Mouse (Mus musculus) embryo, embryonic 9.5 days (tissue): ENCODE results near the gene Dip2a.
A peak's percentile ranks its signal among the peaks of the same experiment; 100 is the strongest.

Experiments
- DNase-seq: peaks from one replicate; pipeline ENCODE4 v3.0.0-alpha.2; 2017; ENCODE audit errors: extremely low spot score

The Dip2a gene

DNA sequence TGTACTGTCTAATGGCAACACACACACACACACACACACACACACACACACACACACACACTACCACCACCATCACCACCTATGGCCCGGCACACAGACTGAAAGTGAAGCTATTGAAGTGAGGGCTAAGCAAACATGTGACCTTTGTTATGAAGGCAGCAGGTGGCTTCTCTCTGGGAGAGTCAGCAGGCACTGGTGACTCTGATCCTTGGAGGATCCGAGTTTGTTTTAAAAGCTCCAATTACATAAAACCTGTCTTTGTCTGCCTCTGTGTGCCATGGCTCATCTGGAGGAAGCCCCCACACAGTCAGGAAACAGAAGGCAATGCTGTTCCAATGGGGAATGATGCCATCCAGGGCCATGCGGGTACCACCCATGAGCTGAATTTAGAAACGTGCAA is 98.5 kb downstream of the Dip2a start:
- DNase-seq = no peak

DNA sequence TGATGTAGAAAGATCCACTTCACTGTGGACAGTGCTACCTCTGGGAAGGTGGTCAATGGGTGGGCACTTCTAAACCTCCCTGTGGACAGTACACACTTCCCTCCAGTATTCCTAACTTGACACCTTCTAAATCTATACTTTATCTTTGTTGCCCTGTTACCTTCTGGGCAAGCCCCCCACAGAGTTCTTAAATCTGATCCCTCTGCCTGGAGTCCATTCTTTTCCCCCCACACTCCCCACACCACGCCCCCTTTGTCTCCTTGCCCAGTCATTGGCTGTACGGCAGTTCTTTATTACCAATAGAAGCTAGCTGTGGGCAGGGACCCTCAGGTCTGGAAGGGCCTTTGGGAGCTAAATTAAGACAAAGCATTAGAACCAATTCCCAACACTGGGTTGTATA is 100.0 kb downstream of the Dip2a start:
- no peak for DNase-seq

DNA sequence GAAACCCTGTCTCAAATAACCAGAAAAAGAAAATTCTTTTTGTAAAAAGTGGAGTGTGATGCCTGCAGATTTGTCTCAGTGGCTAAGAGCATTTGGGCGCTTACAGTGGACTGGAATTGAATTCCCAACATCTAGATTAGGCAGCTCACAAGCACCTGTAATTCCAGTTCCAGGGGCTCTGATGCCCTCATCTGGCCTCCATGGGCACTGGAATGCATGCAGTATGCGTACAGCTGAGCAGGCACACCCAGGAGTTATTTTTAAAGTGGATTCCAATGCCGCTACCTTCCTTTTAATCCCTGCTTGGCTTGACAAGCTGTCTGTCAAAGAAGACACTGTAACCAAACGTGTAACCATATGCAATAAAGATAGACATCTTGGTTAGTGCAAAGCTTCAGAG is 105.7 kb downstream of the Dip2a start:
- DNase-seq = no peak

DNA sequence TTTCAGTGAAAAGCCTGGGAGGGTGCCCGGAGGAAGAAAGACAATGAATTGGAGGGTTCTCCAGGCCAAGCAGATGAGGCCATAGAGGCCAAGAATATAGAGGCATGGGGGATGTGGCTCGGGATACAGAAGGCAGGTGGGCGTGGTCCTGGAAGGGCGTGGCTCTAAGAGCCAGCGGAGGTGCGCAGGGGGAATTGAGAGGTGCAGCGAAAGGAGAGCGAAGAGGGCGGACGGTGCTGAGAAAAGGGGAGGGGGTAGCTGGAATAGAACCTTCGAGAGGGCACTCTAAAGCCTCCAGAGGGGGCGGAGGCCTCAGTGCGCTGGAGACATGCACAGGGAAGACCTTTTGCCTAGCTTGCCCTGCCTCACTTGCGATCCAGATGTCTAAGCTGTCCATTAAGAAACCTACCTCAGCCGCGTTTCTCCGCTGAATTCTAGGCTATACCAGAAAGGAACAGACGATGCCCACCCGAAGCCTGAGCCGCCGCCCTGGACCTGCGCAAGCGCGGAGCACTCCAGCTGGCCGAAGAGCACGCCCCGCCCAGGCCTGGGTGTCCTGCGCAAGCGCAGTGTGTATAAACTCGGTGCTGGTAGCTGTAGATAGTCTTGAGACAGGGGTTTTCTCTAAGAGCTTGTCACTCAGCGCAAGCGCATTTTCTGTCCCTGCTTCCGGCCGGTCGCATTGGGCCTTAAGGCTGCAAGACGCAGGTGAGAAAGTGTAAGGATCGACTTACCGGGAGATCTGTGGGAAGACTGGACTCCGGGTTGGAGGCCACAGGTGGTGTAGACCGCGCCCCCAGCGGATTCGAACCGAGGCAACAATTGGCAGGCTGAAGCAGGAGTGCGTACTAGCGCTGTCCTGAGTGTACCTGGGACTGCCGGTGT is 107.5 kb downstream of the Dip2a start, which contains the start of gene Prmt2:
Prmt2 (minus strand) TSS at position 525 of the 885 bp plus-strand sequence.
- DNase-seq = peak; percentile 91

DNA sequence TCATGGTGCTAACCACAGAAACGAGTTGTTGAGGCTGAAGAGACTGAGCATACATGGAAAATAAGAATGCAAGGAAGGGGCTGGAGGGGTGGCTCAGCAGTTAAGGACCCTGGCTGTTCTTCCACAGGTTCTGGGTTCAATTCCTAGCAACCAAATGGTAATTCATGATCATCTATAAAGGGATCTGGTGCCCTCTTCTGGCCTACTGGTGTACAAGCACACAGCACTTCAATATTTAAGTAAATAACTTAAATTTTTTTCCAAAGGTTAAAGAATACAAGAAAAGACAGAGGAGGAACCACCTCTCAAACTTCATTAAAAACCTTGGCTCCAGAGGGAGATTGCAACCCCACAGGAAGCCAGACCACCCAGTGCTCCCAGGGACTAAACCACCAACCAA is 115.5 kb downstream of the Dip2a start:
- no peak for DNase-seq

DNA sequence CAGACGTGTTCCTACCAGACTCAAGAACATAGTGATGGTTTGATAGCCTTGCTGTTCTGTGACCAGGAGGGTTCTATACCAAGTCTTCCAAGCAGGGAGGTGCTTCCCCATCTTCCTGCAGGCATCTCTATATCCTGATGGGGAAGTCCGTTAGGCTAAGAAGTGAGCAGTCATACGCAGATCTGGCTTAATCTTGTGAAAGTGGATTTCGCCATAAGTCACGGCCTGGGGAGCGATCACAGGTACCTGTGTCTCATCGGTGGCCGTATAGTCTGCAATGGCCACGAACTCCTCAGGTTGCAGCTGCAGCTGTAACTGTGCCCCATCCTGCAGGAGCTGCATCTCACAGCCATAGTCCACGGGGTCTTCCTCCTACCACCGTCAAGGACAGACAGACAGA is 119.1 kb downstream of the Dip2a start:
- no peak for DNase-seq

DNA sequence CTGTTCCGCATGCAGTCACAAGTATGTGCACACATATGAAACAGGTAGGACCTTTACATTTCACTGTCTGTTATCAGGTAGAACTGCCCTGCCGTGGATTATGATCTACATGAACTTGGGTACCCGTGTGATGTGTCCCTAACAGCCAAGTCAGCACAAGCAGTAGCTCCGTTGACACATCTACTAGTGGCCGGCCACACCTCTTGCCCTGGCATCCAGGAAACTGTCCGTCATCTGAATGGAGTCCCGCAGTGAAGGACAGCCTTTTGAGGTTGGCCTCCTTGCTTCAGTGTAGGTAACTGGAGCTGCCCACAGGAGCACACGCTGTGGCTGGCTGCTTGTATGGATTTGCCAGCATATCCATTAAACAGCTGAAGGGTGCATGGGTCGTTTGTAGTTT is 126.9 kb downstream of the Dip2a start:
- no peak for DNase-seq

DNA sequence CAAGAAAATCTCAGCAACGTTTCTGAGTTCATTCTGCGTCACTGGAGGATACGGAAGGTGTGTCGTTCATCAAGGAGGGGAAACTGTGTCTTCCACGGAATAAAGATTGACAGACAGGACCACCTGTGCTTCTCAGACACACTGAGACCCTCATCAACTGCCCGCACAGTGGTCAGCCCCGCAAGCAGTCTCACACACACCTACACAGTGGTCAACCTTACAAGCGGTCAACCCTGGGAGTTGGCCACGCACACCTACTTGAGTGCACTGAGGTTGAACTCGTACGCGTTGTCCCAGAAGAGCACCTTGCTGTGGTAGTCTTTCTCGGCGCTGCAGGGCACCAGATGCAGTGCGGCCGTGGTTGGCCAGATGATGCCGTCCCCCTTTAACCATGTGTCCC is 128.0 kb downstream of the Dip2a start:
- no peak for DNase-seq

DNA sequence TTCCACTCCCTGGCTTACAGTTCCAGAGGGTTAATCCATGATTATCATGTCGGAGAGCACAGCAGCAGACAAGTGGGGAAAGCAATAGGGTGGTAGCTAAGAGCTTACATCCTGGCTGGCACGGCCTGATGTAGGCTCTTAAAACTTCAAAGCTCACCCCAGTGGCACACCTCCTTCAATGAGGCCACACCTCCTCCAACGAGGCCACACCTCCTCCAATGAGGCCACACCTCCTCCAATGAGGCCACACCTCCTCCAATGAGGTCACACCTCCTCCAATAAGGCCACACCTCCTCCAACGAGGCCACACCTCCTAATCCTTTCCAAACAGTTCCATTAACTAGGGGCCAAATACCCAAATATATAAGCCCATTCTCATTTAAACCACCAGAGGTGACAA is 130.9 kb downstream of the Dip2a start:
- DNase-seq = no peak

DNA sequence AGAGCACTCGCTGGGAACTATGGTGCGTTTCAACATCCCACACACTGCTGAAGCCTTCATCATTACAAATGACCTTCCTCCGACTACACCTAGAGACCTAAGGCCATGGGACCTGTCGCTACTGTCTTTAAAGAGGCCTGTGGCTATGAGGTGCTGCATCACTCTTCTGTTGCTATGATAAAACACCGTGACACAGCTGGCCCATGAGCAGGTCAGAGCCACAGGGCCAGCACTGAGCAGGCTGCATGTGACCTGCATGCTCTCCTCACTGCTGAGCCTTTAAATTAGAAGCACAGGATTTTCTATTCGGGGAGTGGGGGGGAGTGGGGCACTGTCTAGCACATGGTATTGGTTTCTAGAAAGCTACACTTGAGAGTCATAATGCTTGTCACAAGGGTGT is 133.0 kb downstream of the Dip2a start:
- no peak for DNase-seq

DNA sequence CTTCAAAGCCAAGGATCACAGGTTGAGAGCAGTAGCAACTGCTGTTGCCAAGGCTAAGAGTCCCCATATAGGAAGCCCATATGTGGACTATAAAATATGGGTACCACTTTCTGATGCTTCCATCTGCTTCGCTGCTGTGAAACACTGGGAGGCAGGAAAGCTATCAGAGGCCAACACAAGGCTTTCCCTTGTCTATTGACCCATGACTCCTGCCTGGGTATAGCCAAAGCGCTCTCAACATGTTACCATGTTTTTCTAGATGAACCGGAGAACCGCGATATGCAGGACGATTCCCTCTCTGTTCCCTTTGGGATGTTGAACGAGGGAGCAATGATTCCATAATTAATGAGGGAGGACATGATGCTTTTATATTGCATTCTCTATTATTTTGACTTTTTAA is 134.3 kb downstream of the Dip2a start:
- no peak for DNase-seq
